Mouse (Mus musculus) hindbrain, embryonic 13.5 days (tissue): ENCODE measurements at regions not wholly inside any gene's neighbourhood (a gene's known extent, or its start where the extent isn't known, plus 50 kb on each side); places are given as distances from the start of the nearest gene placed in this dataset.
A peak's percentile ranks its signal among the peaks of the same experiment; 100 is the strongest.

ENCODE experiments used
- ATAC-seq: fragments of 200-750 bp; cut with Nextera tagmentation; 2 replicates; pipeline ENCODE4 v1.8.0; 2017; ENCODE audit warnings: moderate TSS enrichment; ENCODE audit not compliant: low FRiP score
- H3K27ac ChIP-seq: fragments of 300-500 bp; sonication (generic); 2 replicates; pipeline ENCODE4 v1.5.1; 2015; ENCODE audit warnings: inconsistent platforms, mild to moderate bottlenecking, moderate library complexity
- H3K27me3 ChIP-seq: fragments of 300-500 bp; sonication (generic); 2 replicates; pipeline ENCODE4 v1.6.1; 2015; ENCODE audit warnings: mild to moderate bottlenecking, inconsistent platforms
- H3K36me3 ChIP-seq: fragments of 300-500 bp; sonication (generic); 2 replicates; pipeline ENCODE4 v1.6.1; 2015; ENCODE audit warnings: mild to moderate bottlenecking, inconsistent platforms
- H3K4me1 ChIP-seq: fragments of 300-500 bp; sonication (generic); replicated peaks from 2 replicates; pipeline ENCODE4 v1.6.1; 2015; ENCODE audit warnings: inconsistent platforms
- H3K4me2 ChIP-seq: fragments of 300-500 bp; sonication (generic); 2 replicates; pipeline ENCODE4 v1.6.1; 2015; ENCODE audit warnings: inconsistent platforms, mild to moderate bottlenecking, moderate library complexity
- H3K4me3 ChIP-seq: fragments of 300-500 bp; sonication (generic); 2 replicates; pipeline ENCODE4 v1.5.1; 2015; ENCODE audit warnings: mild to moderate bottlenecking, inconsistent platforms
- H3K9ac ChIP-seq: fragments of 300-500 bp; sonication (generic); 2 replicates; pipeline ENCODE4 v1.6.1; 2015; ENCODE audit warnings: mild to moderate bottlenecking, inconsistent platforms
- H3K9me3 ChIP-seq: fragments of 300-500 bp; sonication (generic); 2 replicates; pipeline ENCODE4 v1.6.1; 2016; ENCODE audit warnings: inconsistent platforms
- WGBS: fragments of 180-500 bp; shearing (Covaris S2); methylation state at CpG from one replicate; pipeline ENCODE4 v1.1.7; 2015; 5-methylcytosine and 5-hydroxymethylcytosine counted together

GRCm38 (mm10) chr16:85743022-85743421, 59.9 kb downstream of the Adamts1 start:
- Histone ChIP-seq H3K27me3 (no peaks in the 10 kb centered on the region), H3K4me1 (no peaks in the 10 kb centered on the region), H3K36me3 (no peaks in the 10 kb centered on the region), H3K4me2 (no peak overlapping the region), H3K27ac (no peak overlapping the region), H3K9ac (no peak overlapping the region), H3K9me3 (no peaks in the 10 kb centered on the region), H3K4me3 (no peak overlapping the region)
- 95% methylated on average over 1 of the region's 1 CpGs for WGBS
- no peak for ATAC-seq

GRCm38 (mm10) chr16:85738606-85739195, 64.2 kb downstream of the Adamts1 start:
- Histone ChIP-seq H3K4me3 (no peak overlapping the region), H3K9me3 (no peaks in the 10 kb centered on the region), H3K27ac (no peak overlapping the region), H3K36me3 (no peaks in the 10 kb centered on the region), H3K9ac (no peak overlapping the region), H3K4me2 (no peak overlapping the region), H3K27me3 (no peaks in the 10 kb centered on the region), H3K4me1 (no peaks in the 10 kb centered on the region)
- ATAC-seq, result no peak
- WGBS, result 89% methylated on average over 2 of the region's 2 CpGs

GRCm38 (mm10) chr16:85728026-85728425, 74.9 kb downstream of the Adamts1 start:
- Histone ChIP-seq H3K9me3 (no peaks in the 10 kb centered on the region), H3K27me3 (no peaks in the 10 kb centered on the region), H3K9ac (no peak overlapping the region), H3K27ac (no peak overlapping the region), H3K36me3 (no peaks in the 10 kb centered on the region), H3K4me1 (no peaks in the 10 kb centered on the region), H3K4me3 (no peak overlapping the region), H3K4me2 (no peak overlapping the region)
- no peak for ATAC-seq
- 73% methylated on average over 2 of the region's 2 CpGs for WGBS

- WGBS, result 74% methylated on average over 2 of the region's 2 CpGs
- no peak for ATAC-seq
- Histone ChIP-seq H3K4me2 (no peak overlapping the region), H3K4me3 (no peak overlapping the region), H3K9me3 (no peaks in the 10 kb centered on the region), H3K9ac (no peak overlapping the region), H3K27ac (no peak overlapping the region), H3K36me3 (no peaks in the 10 kb centered on the region), H3K27me3 (no peaks in the 10 kb centered on the region), H3K4me1 (no peaks in the 10 kb centered on the region)
Measured at GRCm38 (mm10) chr16:85721968-85722367, 80.9 kb downstream of the Adamts1 start.

- no peak overlapping the region for H3K9ac ChIP-seq
- no peaks in the 10 kb centered on the region for H3K4me1 ChIP-seq
- no peaks in the 10 kb centered on the region for H3K9me3 ChIP-seq
- no peaks in the 10 kb centered on the region for H3K36me3 ChIP-seq
- no peak for ATAC-seq
- H3K4me2 ChIP-seq, result no peak overlapping the region
- no peaks in the 10 kb centered on the region for H3K27me3 ChIP-seq
- no peak overlapping the region for H3K4me3 ChIP-seq
- H3K27ac ChIP-seq, result no peak overlapping the region
- 94% methylated on average over 3 of the region's 3 CpGs for WGBS
Measured at GRCm38 (mm10) chr16:85712291-85712690, 90.6 kb downstream of the Adamts1 start.

GRCm38 (mm10) chr16:85704254-85705020, 98.5 kb downstream of the Adamts1 start:
- no peak for ATAC-seq
- no peak overlapping the region for H3K4me2 ChIP-seq
- H3K27ac ChIP-seq, result no peak overlapping the region
- no peaks in the 10 kb centered on the region for H3K9me3 ChIP-seq
- H3K27me3 ChIP-seq, result no peaks in the 10 kb centered on the region
- H3K36me3 ChIP-seq, result no peaks in the 10 kb centered on the region
- no peak overlapping the region for H3K9ac ChIP-seq
- 90% methylated on average over 9 of the region's 9 CpGs for WGBS
- H3K4me3 ChIP-seq, result no peak overlapping the region
- H3K4me1 ChIP-seq, result no peaks in the 10 kb centered on the region

GRCm38 (mm10) chr16:85702889-85703480, 99.9 kb downstream of the Adamts1 start:
- H3K4me1 ChIP-seq, result no peaks in the 10 kb centered on the region
- H3K27ac ChIP-seq, result no peak overlapping the region
- H3K9ac ChIP-seq, result no peak overlapping the region
- no peaks in the 10 kb centered on the region for H3K27me3 ChIP-seq
- no peak for ATAC-seq
- no peaks in the 10 kb centered on the region for H3K36me3 ChIP-seq
- H3K9me3 ChIP-seq, result no peaks in the 10 kb centered on the region
- no peak overlapping the region for H3K4me3 ChIP-seq
- WGBS, result 84% methylated on average over 2 of the region's 2 CpGs
- no peak overlapping the region for H3K4me2 ChIP-seq

GRCm38 (mm10) chr16:85699329-85699728, 103.6 kb downstream of the Adamts1 start:
- Histone ChIP-seq H3K27me3 (no peaks in the 10 kb centered on the region), H3K9ac (no peak overlapping the region), H3K4me1 (no peaks in the 10 kb centered on the region), H3K4me2 (no peak overlapping the region), H3K36me3 (no peaks in the 10 kb centered on the region), H3K9me3 (no peaks in the 10 kb centered on the region), H3K4me3 (no peak overlapping the region), H3K27ac (no peak overlapping the region)
- ATAC-seq, result no peak
- WGBS, result 80% methylated on average over 4 of the region's 4 CpGs

GRCm38 (mm10) chr16:85682721-85683120, 120.2 kb downstream of the Adamts1 start:
- no peaks in the 10 kb centered on the region for H3K27me3 ChIP-seq
- no peak for ATAC-seq
- H3K9ac ChIP-seq, result no peak overlapping the region
- no peak overlapping the region for H3K27ac ChIP-seq
- 72% methylated on average over 2 of the region's 2 CpGs for WGBS
- H3K4me3 ChIP-seq, result no peak overlapping the region
- no peaks in the 10 kb centered on the region for H3K36me3 ChIP-seq
- no peak overlapping the region for H3K4me2 ChIP-seq
- H3K9me3 ChIP-seq, result no peaks in the 10 kb centered on the region
- peaks cover 5% of the 10 kb centered on the region; the same call in 1 of the 2 replicates for H3K4me1 ChIP-seq

- Histone ChIP-seq H3K4me1 (peaks cover 5% of the 10 kb centered on the region; the same call in 1 of the 2 replicates), H3K27ac (no peak overlapping the region), H3K4me3 (no peak overlapping the region), H3K27me3 (no peaks in the 10 kb centered on the region), H3K9ac (no peak overlapping the region), H3K9me3 (no peaks in the 10 kb centered on the region), H3K4me2 (no peak overlapping the region), H3K36me3 (no peaks in the 10 kb centered on the region)
- ATAC-seq, result peak; percentile 71
- 47% methylated on average over 6 of the region's 6 CpGs for WGBS
Measured at GRCm38 (mm10) chr16:85680351-85680750, 122.6 kb downstream of the Adamts1 start.

GRCm38 (mm10) chr16:85678781-85679180, 124.1 kb downstream of the Adamts1 start:
- H3K27me3 ChIP-seq, result no peaks in the 10 kb centered on the region
- peaks cover 5% of the 10 kb centered on the region; the same call in 1 of the 2 replicates for H3K4me1 ChIP-seq
- WGBS, result 67% methylated on average over 1 of the region's 1 CpGs
- no peak overlapping the region for H3K4me3 ChIP-seq
- no peak for ATAC-seq
- H3K9me3 ChIP-seq, result no peaks in the 10 kb centered on the region
- no peak overlapping the region for H3K9ac ChIP-seq
- H3K27ac ChIP-seq, result no peak overlapping the region
- H3K4me2 ChIP-seq, result no peak overlapping the region
- no peaks in the 10 kb centered on the region for H3K36me3 ChIP-seq

- H3K4me3 ChIP-seq, result no peak overlapping the region
- ATAC-seq, result peak; percentile 68; the same call in 1 of the 2 replicates
- H3K4me1 ChIP-seq, result peaks cover 5% of the 10 kb centered on the region; the same call in 1 of the 2 replicates
- H3K9ac ChIP-seq, result no peak overlapping the region
- H3K36me3 ChIP-seq, result no peaks in the 10 kb centered on the region
- no peaks in the 10 kb centered on the region for H3K27me3 ChIP-seq
- no peak overlapping the region for H3K27ac ChIP-seq
- no peak overlapping the region for H3K4me2 ChIP-seq
- no peaks in the 10 kb centered on the region for H3K9me3 ChIP-seq
Measured at GRCm38 (mm10) chr16:85678228-85678627, 124.7 kb downstream of the Adamts1 start.
